Mouse (Mus musculus) layer of hippocampus, adult 8-10 months (tissue): Measurements from ENCODE around the gene Tnnc1. TPM values are rescaled to one million over a fixed set of nuclear protein-coding genes. Genes with fewer than 3 reads are reported as not detected.
A peak's percentile ranks its signal among the peaks of the same experiment; 100 is the strongest.

ENCODE experiments used
- DNase-seq, 2 experiments: peaks; one replicate each; pipeline ENCODE4 v3.0.0; 2022; ENCODE audit warnings: low spot score in 2 of 2
- total RNA-seq, 4 experiments: library from RNA; stranded (reverse); gene quantifications; 2 replicates each; pipeline ENCODE4 v1.2.4; 2022

Gene Tnnc1
- total RNA-seq, 4 experiments from 2014 or later: 2.3 to 3.7 (median 2.9) TPM

DNA sequence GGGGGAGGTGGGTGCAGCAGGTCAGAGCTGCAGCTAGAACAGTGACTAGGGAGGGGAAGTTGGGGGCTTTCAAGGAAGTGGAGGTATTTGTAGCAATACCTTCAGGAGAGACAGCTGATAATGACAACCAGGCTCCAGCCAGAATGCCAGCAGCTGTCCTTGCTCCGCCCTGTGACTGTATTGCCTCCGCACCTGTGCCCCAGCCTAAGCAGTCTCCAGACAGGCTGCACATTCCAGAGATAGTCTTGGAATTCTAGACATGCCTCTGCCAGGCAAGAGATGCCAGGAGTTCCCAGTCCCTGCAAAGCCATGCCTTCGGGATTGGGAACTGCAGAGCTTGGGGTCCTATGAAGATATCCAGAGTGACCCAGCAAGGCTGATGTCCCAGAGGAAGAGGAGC, 4.4 kb downstream of the Tnnc1 start:
- DNase-seq: no peak

DNA sequence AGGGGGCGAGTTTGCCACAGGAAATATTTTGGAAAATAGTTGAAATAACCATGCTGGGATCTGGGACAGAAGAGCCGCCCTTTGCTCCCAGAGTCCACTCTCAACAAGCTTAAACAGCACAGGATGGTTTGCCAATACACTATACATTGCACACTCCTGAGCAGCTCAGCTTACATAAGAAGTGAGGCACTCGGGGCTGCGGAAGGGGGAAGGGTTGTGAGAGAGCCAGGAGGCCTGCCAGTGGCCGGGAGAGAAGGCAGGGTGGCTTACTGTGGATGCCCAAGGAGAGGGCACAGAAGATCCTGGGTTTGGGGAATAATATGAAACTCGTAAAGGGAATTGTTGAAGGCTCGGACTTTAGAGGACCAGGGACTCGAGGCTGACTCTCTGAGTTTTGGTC, 5.8 kb downstream of the Tnnc1 start:
- DNase-seq: no peak

DNA sequence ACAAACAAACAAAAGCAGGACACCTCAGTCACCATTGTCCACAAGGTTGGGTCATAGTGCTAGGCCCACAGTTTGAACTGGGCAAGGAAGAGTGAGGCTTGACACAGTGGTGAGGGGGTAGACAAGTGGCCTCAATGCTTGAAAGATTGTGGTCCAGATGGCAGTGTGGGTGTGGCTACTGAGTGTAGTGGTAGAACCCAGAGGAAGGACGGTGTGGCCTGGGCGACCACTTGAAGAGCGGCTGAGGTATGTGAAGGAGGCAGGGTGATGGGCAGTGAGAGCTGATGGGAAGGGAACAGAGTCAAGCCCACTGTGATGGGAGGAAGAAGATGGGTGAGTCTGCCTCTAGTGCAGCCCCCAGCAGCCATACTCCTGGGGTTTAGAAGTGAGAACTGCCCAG, 6.6 kb downstream of the Tnnc1 start:
- DNase-seq: no peak

DNA sequence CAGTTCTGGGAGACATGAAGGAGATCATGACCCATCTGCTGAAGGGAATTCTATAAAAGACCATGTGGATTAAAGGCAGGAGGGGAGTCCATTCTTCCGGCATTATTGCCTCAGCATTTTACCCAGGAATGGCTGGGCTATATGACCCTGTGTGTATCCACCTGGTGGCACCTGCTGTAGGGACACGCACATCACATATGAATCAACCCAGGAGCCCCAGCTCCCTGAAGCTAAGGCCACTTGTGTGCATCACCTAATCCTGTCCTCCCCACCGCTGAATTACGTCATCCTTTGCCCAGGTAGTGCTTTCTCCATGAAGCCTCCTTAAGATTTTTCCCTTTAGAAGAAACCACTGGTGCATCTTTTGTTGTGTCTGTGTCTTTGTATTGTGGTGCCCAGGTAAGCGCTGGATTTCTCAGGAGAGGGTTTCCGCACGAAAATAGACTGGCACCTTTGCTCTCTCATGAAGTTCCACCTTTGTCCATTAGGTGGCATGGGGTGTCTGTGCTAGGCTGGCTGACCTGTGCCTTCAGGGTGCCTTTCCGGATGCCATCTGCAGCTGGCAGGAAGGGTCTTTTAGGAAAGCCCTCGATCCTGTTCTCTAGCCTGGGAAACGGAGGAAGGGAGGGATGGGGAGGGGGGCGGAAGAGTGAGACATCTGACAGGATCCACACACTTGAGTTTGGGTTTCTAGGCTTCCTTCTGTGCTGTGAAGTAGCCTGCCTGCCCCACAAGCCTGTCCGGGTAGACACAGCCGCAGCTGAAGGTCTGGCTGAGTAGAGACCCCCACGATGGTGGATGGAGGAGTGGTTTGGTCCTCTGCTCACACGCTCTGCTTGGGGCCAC, 7.3 kb downstream of the Tnnc1 start:
- DNase-seq: peak in 1 of 2 experiments; percentile 44

DNA sequence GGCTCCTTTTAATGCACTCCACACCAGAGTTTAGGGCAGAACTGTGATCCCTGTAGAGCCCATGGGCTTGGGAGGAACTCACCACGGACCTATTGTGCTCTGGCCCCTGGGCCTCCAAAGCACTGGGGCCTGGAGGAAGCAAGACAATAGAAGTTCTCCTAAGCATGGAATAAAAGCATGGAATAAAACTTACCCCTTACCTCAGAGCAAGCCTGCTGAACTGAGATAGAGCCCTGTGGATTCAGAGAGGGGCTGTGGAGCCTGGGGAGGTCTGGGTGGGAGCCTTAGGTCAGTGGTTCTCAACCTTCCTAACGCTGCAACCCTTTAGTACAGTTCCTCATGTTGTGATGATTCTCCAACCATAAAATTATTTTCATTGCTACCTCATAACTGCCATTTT, 8.7 kb downstream of the Tnnc1 start, which contains the start of gene Nisch:
TSS of gene Nisch (minus strand) at position 101 of the 400 bp plus-strand sequence.
- DNase-seq: no peak

DNA sequence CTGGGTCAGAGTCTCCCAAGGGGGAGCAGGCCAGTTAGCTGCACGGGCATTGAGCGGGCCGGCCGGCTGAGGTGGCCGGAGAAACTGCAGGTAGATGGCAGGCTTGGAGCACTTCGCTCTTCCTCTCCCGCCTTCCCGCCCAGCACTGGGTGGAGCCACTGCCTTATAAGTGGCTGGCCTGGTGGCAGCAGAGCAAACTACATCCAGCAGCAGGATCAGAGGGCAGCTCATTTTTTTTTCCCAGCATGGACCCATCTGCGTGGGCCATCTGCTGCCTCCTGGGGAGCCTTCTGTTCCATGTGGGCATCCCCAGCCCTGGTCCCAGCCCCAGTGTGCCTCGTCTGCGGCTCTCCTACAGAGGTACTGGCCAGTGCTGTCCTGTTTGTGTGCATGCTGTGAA, 9.6 kb downstream of the Tnnc1 start, which contains the start of gene Sema3g:
TSS of gene Sema3g (plus strand) at position 195 of the 400 bp plus-strand sequence.
- DNase-seq: no peak

DNA sequence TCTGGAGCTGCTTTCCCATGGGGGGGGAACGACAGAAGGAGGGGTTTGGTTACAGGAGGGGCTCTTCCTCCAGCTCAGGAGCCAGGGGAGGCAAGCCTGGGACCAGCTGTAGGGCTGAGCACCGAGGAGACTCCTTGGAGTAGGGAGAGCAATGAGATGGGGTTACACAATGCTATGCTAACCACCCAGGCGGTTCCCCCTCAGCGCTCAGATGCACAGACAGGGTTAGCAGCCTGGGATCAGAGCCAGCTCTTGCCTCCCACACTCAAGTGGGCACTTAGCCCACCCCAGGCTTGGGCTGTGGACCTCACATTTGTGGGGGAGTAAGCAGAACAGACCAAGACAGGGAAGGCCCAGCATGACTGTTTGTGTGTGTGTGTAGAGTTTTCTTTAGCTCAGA, 18.9 kb downstream of the Tnnc1 start:
- DNase-seq: peak; percentile 48 to 53

DNA sequence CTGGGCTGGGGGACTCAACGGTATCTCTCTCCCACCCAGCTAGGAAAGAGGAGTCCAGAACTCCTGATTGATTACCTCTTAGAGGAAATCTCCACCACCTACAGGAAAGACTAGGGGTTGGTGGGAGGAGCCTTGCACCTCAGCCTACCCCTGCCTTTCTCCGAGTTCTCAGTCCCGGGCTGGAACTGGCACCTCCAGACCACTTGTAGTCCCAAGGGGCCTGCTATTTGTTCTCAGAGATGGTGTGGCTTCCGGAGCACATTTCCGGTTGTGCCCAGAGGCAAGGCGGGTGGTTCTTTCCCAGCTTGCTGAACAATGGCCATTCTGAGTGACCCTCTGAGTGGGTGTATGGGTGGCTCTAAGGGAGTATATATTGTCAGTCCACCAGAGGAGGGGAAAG, 20.1 kb downstream of the Tnnc1 start:
- DNase-seq: no peak

DNA sequence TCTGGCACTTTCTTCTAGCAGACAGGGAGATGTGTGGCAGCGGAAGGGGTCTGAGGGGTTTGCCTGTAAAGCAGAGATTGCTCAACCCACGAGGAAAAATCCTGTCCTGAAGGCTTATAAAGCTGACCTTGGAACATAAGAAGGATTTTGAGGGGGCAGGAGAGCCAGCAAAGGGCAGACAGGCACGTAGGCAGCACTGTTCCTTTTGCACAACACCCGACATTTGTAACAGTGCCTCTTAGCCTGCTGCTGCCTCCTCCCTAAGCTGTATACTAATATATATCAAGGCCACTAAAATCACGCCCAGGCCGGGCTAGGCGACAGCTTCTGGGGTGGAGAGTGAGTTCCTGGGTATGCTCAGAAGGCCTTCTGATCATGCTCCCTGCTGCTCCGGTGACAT, 22.3 kb downstream of the Tnnc1 start:
- no peak for DNase-seq

DNA sequence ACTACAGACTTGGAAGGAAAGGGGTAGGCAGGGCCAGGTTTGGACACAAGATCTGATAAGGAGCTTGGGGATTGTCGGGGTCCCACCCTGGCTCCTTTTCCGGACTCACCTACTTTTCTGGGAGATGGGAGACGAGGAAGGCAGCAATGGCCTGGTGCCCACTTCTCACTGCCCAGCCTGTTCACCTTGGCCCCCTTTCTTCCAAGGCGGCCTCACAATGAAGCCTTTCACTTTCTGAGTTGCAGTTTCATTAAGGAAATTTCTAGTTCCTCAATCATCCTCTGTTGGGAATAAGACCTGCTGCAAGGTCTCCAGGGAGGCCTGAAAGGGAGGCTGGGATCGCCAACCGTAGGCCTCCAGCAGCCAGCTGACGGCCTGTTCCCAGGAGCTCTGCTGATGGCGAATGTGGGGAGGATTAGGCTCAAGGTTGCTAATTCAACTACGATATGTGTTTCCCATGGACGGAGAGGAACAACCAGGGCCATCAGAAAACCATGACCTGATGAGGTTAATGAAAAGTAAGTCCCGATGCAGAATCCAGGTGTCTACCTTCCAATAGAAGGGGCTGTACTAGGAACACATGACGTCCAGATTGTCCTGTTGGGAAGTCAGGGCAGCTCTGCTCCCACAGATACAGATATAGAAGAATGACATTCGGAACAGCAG, 24.4 kb downstream of the Tnnc1 start:
- DNase-seq: no peak

DNA sequence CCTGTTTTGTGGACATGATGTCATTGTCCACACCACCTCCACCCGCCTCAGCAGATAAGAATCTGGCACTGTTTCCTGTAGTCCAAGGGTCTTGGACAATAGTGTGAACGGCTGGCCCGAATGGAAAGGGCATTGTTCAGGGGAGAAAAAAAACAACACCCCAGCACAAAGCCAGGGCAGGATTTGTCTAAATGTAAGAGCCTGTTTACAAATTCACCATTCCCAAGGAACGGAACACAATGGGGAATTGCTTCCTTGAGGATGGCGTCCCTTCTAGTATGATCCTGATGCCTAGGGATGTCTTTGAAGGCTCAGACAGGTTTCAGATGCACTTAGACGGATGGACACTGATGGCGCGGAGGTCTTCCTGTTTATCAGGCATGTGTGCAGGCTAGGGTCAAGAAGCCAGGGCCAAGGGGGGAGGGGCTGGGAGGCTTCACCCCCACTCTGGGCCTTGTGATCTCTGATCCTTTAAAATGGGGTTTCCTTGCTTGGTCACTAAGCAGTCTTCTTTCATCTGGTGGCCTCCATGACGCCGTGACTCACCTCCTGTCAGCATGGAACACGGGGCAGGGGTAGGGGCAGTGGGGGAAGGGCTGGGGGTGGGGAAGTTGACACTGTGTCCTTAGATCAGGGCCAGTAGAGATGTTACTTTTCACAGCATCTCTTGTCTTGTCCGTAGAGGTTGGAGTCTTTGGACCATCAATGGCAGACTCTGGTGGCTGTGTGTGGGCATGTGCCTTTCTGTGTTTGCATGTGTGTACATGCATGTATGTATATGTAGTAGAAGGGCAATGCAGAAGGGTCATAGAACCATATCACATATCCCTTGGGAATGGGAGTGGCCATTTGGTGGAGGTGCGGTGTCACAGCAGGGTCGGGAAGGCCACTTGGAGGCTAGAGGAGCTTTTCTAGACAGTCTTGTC, 25.2 kb downstream of the Tnnc1 start:
- DNase-seq: no peak

DNA sequence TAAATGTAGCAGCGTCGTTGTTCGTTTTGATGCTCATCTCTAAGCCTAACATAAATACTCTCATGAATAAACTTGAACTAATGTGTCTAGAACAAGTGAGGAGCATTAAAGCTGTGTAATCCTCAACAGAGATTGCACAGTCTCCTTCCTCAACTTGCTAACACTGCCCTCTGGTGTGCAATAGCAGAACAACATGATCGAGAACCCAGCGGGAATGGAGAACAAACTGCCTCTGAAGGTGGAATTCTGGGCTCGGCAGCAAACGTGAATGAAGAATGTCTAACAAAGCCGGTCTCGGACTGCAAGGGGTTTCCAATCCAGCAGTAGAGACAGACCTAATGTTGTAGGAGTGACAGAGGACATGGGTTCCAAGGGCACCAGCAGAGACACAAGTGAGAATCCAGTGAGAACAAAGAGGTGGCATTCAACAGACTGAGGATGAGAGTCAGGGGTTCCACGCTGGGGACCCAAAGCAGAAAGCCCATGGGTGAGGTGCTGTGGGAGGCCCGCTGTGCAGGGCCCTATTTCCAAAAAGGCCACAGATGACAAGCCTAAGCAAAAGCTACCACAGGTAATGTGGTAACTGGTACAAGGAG, 26.0 kb downstream of the Tnnc1 start:
- DNase-seq: peak; percentile 48 to 85

DNA sequence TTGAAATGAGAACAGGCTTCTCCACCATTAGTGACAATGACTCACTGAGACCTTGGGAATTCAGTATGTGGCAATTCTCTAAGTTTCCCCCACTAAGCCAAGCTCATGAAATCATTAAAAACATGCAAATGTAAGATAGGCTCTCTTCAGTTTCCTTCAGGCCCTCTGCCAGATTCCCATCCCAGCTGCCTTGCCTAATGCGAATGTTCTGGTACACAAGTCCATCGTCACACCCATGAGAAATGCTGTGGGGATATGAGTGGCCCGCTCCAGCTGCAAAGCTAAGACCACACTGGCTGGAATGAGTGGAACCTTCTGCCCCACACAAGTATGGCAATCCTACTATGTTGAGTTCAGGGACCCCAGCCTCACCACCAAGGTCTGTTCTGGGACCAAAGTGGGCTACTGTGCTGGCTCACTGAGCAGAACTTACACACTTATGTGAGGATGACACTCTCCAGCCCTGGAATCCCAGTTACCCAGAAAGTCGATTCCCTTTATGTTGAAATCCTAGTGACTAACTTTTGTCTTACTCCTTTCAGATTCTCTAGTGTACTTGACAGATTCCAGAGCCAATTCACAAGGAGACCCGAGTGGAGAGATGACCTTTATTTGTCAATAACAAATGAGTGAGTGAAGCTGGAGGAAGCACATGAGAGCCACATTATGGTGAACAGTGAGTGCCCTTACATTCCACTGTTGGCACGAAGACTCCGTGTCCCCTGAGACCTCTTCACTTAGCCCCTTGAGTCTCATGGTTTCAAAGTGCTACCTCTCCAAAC, 29.2 kb downstream of the Tnnc1 start:
- DNase-seq: no peak

DNA sequence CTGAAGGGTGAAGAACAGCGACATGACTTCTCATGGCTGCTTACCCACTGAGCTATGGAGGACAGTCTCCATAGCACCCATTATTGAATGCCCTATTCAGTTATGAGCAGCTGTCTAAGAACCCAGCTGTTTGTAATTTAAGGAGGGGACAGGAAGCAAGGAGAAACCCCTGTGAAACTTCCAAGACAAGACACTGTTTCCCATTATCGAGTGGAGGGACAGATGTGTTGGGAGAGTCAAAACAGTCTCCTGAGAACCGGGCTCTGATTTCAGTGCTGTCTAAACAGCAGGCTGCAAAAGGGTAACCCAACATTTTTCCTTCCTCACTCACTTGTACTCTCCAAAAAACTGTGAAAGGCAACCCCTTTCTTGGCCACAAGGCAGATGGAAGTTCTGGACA, 32.4 kb downstream of the Tnnc1 start:
- DNase-seq: no peak

DNA sequence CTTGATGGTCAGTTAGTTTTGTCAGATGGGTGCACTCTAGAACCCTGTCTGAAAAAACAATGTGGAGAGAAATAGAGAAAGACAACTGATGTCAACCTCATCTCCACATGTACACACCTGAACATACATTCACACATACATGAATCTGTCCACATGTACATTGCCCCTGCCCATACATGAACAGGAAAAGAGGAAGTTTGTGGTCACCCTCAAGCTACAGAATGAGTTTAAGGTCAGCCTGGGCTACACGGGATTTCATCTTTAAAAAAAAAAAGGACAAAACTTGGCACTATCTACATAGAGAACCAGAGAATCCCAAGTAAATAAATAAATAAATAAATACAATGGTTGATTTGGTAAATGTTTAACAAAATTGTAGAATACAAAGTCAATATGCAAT, 36.7 kb downstream of the Tnnc1 start:
- DNase-seq: no peak

DNA sequence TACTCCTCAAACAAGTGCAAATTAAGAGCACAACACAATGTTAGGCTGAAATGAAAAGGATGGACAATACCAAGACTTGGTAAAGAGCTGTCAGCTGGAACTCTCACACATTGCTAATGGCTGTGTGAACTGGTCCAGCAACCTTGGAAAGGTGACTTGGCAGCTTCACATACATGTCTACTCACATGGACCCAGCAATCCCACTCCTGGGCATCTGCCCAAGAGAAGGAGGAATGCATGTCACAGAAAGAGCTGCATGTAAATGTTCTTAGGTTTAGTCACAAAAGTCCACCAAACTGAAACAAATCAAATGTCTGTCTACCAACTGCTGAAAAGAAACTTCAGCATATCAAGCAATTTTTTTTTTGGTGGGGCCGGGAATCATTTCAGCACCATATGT, 37.8 kb downstream of the Tnnc1 start:
- DNase-seq: no peak

DNA sequence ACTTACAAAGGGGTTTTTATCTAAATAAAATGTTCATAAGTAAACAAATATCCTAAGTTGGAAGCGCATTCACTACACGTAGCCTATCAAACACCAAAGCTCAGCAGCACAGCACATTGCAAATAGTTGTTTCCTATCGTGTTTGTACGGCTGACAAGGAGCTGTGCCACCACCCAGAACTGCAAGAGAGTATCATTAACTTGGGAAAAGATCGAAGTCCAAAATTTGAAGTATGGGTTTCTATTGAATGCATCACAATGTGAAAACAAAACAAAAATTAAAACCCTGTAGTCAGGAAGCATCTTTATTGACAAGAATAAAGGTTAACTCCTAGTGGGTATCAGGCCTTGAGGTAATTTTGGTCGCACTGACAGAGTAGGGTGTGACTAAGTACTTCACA, 40.3 kb downstream of the Tnnc1 start:
- DNase-seq: no peak

DNA sequence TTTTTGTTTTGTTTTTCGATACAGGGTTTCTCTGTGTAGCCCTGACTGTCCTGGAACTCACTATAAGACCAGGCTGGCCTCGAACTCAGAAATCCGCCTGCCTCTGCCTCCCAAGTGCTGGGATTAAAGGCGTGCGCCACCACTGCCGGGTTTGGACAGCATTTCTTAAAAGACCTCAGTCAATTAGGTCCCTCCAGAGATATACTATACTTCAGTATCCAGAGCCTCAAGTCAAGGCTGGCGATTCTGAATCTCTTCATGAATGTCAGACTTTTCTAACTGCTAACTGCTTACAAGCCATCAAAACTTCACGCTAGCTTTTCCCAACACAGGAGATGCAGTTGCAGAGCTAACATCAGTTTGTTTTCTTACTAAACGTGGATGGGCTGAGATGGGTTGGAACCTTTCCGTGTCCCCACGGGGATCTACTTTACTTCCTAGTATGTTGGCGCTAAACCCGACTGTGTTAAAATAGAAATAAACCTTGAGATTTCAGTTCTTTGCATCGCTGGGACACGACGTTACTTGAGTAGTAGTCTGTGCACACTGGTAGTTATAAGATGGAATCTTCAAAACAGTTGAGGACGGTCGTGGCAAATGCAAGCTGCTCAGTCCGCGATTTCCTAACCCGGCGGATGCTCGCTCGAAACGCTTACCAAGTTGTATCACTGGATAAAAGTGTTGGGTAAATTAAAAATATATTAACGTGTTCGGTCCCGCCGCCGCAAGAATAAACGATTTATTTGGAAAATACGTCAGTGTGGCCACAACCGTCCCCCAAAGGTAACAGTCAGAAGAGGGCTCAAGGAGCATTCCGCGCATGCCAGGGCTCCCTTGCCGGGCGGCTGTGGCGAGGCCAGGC, 42.3 kb downstream of the Tnnc1 start:
- no peak for DNase-seq

DNA sequence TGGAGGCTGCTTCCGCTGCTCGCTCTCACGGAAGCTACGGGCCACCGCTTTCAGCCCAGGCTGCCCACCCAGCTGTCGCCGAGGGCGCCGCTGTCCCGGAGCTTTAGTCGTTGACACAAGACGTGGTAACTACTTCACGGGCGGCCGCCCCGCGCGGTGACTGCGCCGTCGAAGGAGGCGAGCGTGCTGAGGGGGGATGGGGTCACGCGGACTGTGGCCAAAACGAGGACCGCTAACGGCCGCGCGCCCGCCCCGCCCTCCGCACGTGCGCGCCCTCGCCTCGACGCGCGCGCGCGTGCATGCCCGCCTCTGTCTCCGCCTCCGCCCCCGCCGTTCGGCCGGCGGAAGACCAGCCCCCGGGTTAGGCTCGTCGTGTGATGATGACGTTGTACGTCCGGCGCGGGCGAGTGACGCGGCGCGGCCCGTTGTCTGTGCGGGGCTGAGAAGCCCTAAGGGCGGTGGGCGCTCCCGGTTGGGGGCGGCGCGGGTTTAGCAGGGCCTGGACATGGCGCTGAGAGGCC, 43.0 kb downstream of the Tnnc1 start, which contains the start of the genes Phf7 and Bap1:
TSS of gene Phf7 (minus strand) at position 234 of the 521 bp plus-strand sequence.
TSS of gene Bap1 (plus strand) at position 367 of the 521 bp plus-strand sequence.
- peak; percentile 92 to 94 for DNase-seq
